Mouse (Mus musculus) bone marrow, adult 2 months (tissue): ENCODE data around the gene Kcnd3. TPM values are rescaled to one million over a fixed set of nuclear protein-coding genes. Genes with fewer than 3 reads are reported as not detected.

Experiments used
- H3K27ac ChIP-seq: fragments of 200-500 bp; 2 replicates; pipeline ENCODE4 v1.5.1; 2012; ENCODE audit warnings: low read depth, mild to moderate bottlenecking, control low read depth, inconsistent platforms, low read length; ENCODE audit not compliant: control insufficient read depth, poor library complexity, insufficient read depth
- H3K4me1 ChIP-seq: fragments of 200-500 bp; 2 replicates; pipeline ENCODE4 v1.6.1; 2011; ENCODE audit warnings: low read length; ENCODE audit not compliant: control insufficient read depth, insufficient read depth
- H3K4me3 ChIP-seq: fragments of 200-500 bp; replicated peaks from 2 replicates; pipeline ENCODE3; 2011; ENCODE audit warnings: mild to moderate bottlenecking, low read depth, low read length, control low read depth; ENCODE audit not compliant: control insufficient read depth
- CTCF ChIP-seq: fragments of 200-500 bp; IDR thresholded peaks from 2 replicates; pipeline ENCODE4 v1.5.1; 2011; ENCODE audit warnings: low read length, control low read depth; ENCODE audit not compliant: control insufficient read depth, insufficient read depth
- POLR2A ChIP-seq: fragments of 200-500 bp; IDR thresholded peaks from 2 replicates; pipeline ENCODE4 v1.6.1; 2011; ENCODE audit warnings: low read depth, mild to moderate bottlenecking, control low read depth, low read length, borderline replicate concordance; ENCODE audit not compliant: control insufficient read depth
- WGBS: fragments of 180-500 bp; shearing (Covaris S2); methylation state at CpG from one replicate; pipeline ENCODE4 v1.1.7; 2018; 5-methylcytosine and 5-hydroxymethylcytosine counted together
- polyA plus RNA-seq: library from polyadenylated mRNA; stranded (reverse); fragments of >200 nt; gene quantifications from 2 replicates; pipeline ENCODE4 v1.2.4, GENCODE M21; 2011; ENCODE audit warnings: low replicate concordance; ENCODE audit not compliant: missing spikeins, insufficient read depth, insufficient read length

The Kcnd3 gene
- polyA plus RNA-seq, 1 experiment: not detected

GRCm38 (mm10) chr3:105476408-105476807 is 24.3 kb downstream of the Kcnd3 start:
- no peak overlapping the region for H3K27ac ChIP-seq
- WGBS: 66% methylated on average over 1 of the region's 1 CpGs
- H3K4me1 ChIP-seq: no peaks in the 10 kb centered on the region
- H3K4me3 ChIP-seq: no peak overlapping the region
- TF ChIP-seq CTCF: no peak
- no peak for TF ChIP-seq POLR2A

- Histone ChIP-seq H3K4me3 (no peak overlapping the region), H3K27ac (no peak overlapping the region), H3K4me1 (no peaks in the 10 kb centered on the region)
- TF ChIP-seq POLR2A (no peak), CTCF (no peak)
- 70% methylated on average over 4 of the region's 4 CpGs for WGBS
These were observed 26.7 kb downstream of the Kcnd3 start for GRCm38 (mm10) chr3:105478876-105479275.

- H3K4me3 ChIP-seq: no peak overlapping the region
- H3K4me1 ChIP-seq: no peaks in the 10 kb centered on the region
- no peak overlapping the region for H3K27ac ChIP-seq
- WGBS: 84% methylated on average over 8 of the region's 8 CpGs
- no peak for TF ChIP-seq POLR2A
- TF ChIP-seq CTCF: no peak
These were observed 29.3 kb downstream of the Kcnd3 start for GRCm38 (mm10) chr3:105481419-105481818.

- H3K4me3 ChIP-seq: no peak overlapping the region
- H3K27ac ChIP-seq: no peak overlapping the region
- H3K4me1 ChIP-seq: no peaks in the 10 kb centered on the region
- TF ChIP-seq POLR2A (no peak), CTCF (no peak)
- WGBS: 78% methylated on average over 13 of the region's 13 CpGs
These were observed 31.5 kb downstream of the Kcnd3 start for GRCm38 (mm10) chr3:105483651-105484052.

- TF ChIP-seq CTCF: no peak
- TF ChIP-seq POLR2A: no peak
- Histone ChIP-seq H3K4me1 (no peaks in the 10 kb centered on the region), H3K27ac (no peak overlapping the region), H3K4me3 (no peak overlapping the region)
- 31% methylated on average over 8 of the region's 8 CpGs for WGBS
These were observed 35.0 kb downstream of the Kcnd3 start for GRCm38 (mm10) chr3:105487171-105487570.

GRCm38 (mm10) chr3:105489607-105490006 is 37.5 kb downstream of the Kcnd3 start:
- 33% methylated on average over 4 of the region's 4 CpGs for WGBS
- TF ChIP-seq POLR2A: no peak
- no peak for TF ChIP-seq CTCF
- H3K27ac ChIP-seq: no peak overlapping the region
- no peaks in the 10 kb centered on the region for H3K4me1 ChIP-seq
- no peak overlapping the region for H3K4me3 ChIP-seq

GRCm38 (mm10) chr3:105494886-105495285 is 42.8 kb downstream of the Kcnd3 start:
- Histone ChIP-seq H3K4me1 (no peaks in the 10 kb centered on the region), H3K4me3 (no peak overlapping the region), H3K27ac (no peak overlapping the region)
- TF ChIP-seq POLR2A (no peak), CTCF (no peak)
- WGBS: 59% methylated on average over 9 of the region's 9 CpGs

- TF ChIP-seq POLR2A (no peak), CTCF (no peak)
- 83% methylated on average over 7 of the region's 7 CpGs for WGBS
- Histone ChIP-seq H3K4me3 (no peak overlapping the region), H3K4me1 (no peaks in the 10 kb centered on the region), H3K27ac (no peak overlapping the region)
These were observed 44.1 kb downstream of the Kcnd3 start for GRCm38 (mm10) chr3:105496216-105496615.

- H3K4me3 ChIP-seq: no peak overlapping the region
- no peak overlapping the region for H3K27ac ChIP-seq
- TF ChIP-seq CTCF (no peak), POLR2A (no peak)
- no peaks in the 10 kb centered on the region for H3K4me1 ChIP-seq
- 84% methylated on average over 5 of the region's 5 CpGs for WGBS
These were observed 44.8 kb downstream of the Kcnd3 start for GRCm38 (mm10) chr3:105496935-105497334.
